Mouse (Mus musculus): ENCODE results near the gene Serpinb6a.

DNA sequence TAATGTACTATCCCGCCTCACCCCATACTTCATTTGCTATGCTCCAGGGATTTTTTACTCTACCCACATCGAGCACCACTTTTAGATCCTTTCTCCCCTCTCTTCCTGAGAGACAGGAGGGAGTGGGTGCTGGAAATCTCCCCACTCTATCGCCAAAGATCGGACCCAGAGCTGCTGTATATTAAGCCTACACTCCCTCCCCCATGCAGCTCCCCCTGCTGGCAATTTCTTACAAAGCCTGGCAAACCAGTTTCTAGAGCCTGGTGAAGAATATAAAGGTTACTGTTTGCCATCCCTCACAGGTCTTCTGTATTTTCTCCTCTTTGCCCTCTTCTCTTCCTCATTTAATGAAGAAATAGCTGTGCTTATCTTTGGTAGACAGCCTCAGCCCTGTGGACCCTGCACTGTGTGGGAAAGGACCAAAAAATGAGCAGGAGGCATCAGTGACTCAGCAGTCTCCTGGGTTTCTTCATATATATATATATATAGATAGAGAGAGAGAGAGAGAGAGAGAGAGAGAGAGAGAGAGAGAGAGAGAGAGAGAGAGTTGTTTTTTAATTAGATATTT lies 60.3 kb downstream of the Serpinb6a start:
- TF ChIP-seq CTCF (conservative IDR thresholded peaks at IDR 0.05; ENCODE audit: low read length) (peak; percentile 74), NANOG (IDR thresholded peaks at IDR 0.05; ENCODE audit: borderline replicate concordance, low read length) (no peak), POU5F1 (IDR thresholded peaks at IDR 0.05; ENCODE audit: borderline replicate concordance, low read length) (no peak)
